Comparison of ENCODE assay signal across 19 mouse cellular contexts in genomic region chr2:135409418-135410097, GRCm38 (mm10).
DNase-seq lines count a peak whose midpoint lies in the region; ATAC-seq and TF ChIP-seq lines count a peak whose summit lies in the region.
"Had no signal": no experiment of that assay in that cellular context is flagged by ENCODE, and none has a peak within 500 bp of the region (broad histone marks: within the 10 kb centered on the region; RNA-seq: fewer than 3 reads in every experiment).

No protein-coding gene starts in this region.

- WGBS in forebrain, embryonic 10.5 days, result 34% methylated on average over 5 of the region's 5 CpGs
- 18% methylated on average over 5 of the region's 5 CpGs for WGBS in forebrain, embryonic 11.5 days
- 36% methylated on average over 5 of the region's 5 CpGs for WGBS in heart, embryonic 15.5 days
- 31% methylated on average over 5 of the region's 5 CpGs for WGBS in midbrain, embryonic 11.5 days

- H3K4me1 ChIP-seq in forebrain, embryonic 10.5 days, result peaks cover 11% of the 10 kb centered on the region
- H3K4me1 ChIP-seq in forebrain, embryonic 11.5 days (replicated peaks; ENCODE audit: control insufficient read depth, insufficient read depth, low read length), result 0 out of 2 replicates have a peak, but pooled peaks cover 2% of the 10 kb centered on the region
- H3K4me1 ChIP-seq in heart, embryonic 15.5 days (replicated peaks), result peaks cover 5% of the 10 kb centered on the region
- peaks cover 3% of the 10 kb centered on the region for H3K4me1 ChIP-seq in midbrain, embryonic 11.5 days (ENCODE audit: control insufficient read depth, insufficient read depth, low read length)
- H3K4me1 ChIP-seq: embryonic facial prominence, embryonic 15.5 days; hindbrain, embryonic 15.5 days; limb, embryonic 10.5 days had no signal

- no peak overlapping the region for H3K4me3 ChIP-seq in forebrain, embryonic 10.5 days
- no peak overlapping the region for H3K4me3 ChIP-seq in forebrain, embryonic 11.5 days (ENCODE audit: low read depth, low read length)
- no peak overlapping the region for H3K4me3 ChIP-seq in heart, embryonic 15.5 days
- no peak overlapping the region for H3K4me3 ChIP-seq in midbrain, embryonic 11.5 days (ENCODE audit: low read depth, low read length)
- H3K4me3 ChIP-seq: embryonic facial prominence, embryonic 15.5 days; hindbrain, embryonic 15.5 days; limb, embryonic 10.5 days had no signal

- H3K4me2 ChIP-seq in forebrain, embryonic 11.5 days (ENCODE audit: low read depth, low read length, severe bottlenecking), result no peak overlapping the region
- H3K4me2 ChIP-seq in heart, embryonic 15.5 days, result no peak overlapping the region; the same call in 1 of the 2 replicates
- H3K4me2 ChIP-seq in midbrain, embryonic 11.5 days, result no peak overlapping the region
- H3K4me2 ChIP-seq: embryonic facial prominence, embryonic 15.5 days; hindbrain, embryonic 15.5 days; liver, embryonic 11.5 days had no signal

- no peaks in the 10 kb centered on the region for H3K9me3 ChIP-seq in forebrain, embryonic 10.5 days
- no peaks in the 10 kb centered on the region for H3K9me3 ChIP-seq in forebrain, embryonic 11.5 days (ENCODE audit: control insufficient read depth, low read length)
- no peaks in the 10 kb centered on the region for H3K9me3 ChIP-seq in heart, embryonic 15.5 days (replicated peaks)
- no peaks in the 10 kb centered on the region for H3K9me3 ChIP-seq in midbrain, embryonic 11.5 days (ENCODE audit: control insufficient read depth, low read length)
- H3K9me3 ChIP-seq: embryonic facial prominence, embryonic 15.5 days; hindbrain, embryonic 15.5 days; limb, embryonic 10.5 days had no signal

- 0 out of 2 replicates have a peak overlapping the region, but pooled peaks have one; percentile 12 for H3K27ac ChIP-seq in forebrain, embryonic 10.5 days
- H3K27ac ChIP-seq in forebrain, embryonic 11.5 days (ENCODE audit: low read depth, low read length), result no peak overlapping the region
- peak overlapping the region; percentile 72 for H3K27ac ChIP-seq in heart, embryonic 15.5 days
- no peak overlapping the region; the same call in 1 of the 2 replicates for H3K27ac ChIP-seq in midbrain, embryonic 11.5 days (ENCODE audit: low read depth, low read length)
- H3K27ac ChIP-seq: embryonic facial prominence, embryonic 15.5 days; hindbrain, embryonic 15.5 days; limb, embryonic 10.5 days had no signal

- TF ChIP-seq POLR2A in brain, embryonic 14.5 days (IDR thresholded peaks at IDR 0.05; ENCODE audit: borderline replicate concordance, extremely low read depth, insufficient read depth, insufficient read length, poor library complexity, severe bottlenecking), result no peak

- DNase-seq in forebrain, embryonic 10.5 days (ENCODE audit: extremely low spot score, low spot score), result no peak
- DNase-seq in forebrain, embryonic 11.5 days (ENCODE audit: low spot score), result no peak
- DNase-seq in heart, adult 8-10 months (ENCODE audit: low spot score), result no peak
- DNase-seq in brain, embryonic 14.5 days (ENCODE audit: low read depth), result peak; percentile 56
- no peak for DNase-seq in midbrain, embryonic 11.5 days (ENCODE audit: low spot score, missing footprints)
- DNase-seq in gastrocnemius, postnatal 14 days, result no peak
- no peak for DNase-seq in lung, postnatal 14 days
- DNase-seq: cerebellum, postnatal 10 days; embryo, embryonic 11 days; kidney, adult 2 months; kidney, postnatal 14 days; lung, adult 2 months; lung, postnatal 4 days; retina, postnatal 1 day had no signal

- no peak for TF ChIP-seq CTCF in brain, embryonic 14.5 days (IDR thresholded peaks at IDR 0.05; ENCODE audit: borderline replicate concordance, extremely low read depth, insufficient read depth, insufficient read length)

- no peaks in the 10 kb centered on the region; the same call in 1 of the 2 replicates for H3K27me3 ChIP-seq in forebrain, embryonic 10.5 days (ENCODE audit: poor library complexity, severe bottlenecking)
- no peaks in the 10 kb centered on the region for H3K27me3 ChIP-seq in forebrain, embryonic 11.5 days (ENCODE audit: control insufficient read depth, insufficient read depth, low read length)
- no peaks in the 10 kb centered on the region for H3K27me3 ChIP-seq in heart, embryonic 15.5 days
- H3K27me3 ChIP-seq in midbrain, embryonic 11.5 days (ENCODE audit: control insufficient read depth, insufficient read depth, low read length), result no peaks in the 10 kb centered on the region
- H3K27me3 ChIP-seq: embryonic facial prominence, embryonic 15.5 days; hindbrain, embryonic 15.5 days had no signal

- intact Hi-C loops in gastrocnemius, postnatal 14 days (cut with DNase I; ENCODE audit: low total_unique reads), result no loop called here

- H3K9ac ChIP-seq in forebrain, embryonic 11.5 days (ENCODE audit: low read length), result no peak overlapping the region
- H3K9ac ChIP-seq in heart, embryonic 15.5 days, result no peak overlapping the region
- no peak overlapping the region for H3K9ac ChIP-seq in midbrain, embryonic 11.5 days (ENCODE audit: low read length)
- H3K9ac ChIP-seq: embryonic facial prominence, embryonic 15.5 days; hindbrain, embryonic 15.5 days had no signal

- no peak for ATAC-seq in forebrain, embryonic 11.5 days (replicated peaks; ENCODE audit: low FRiP score)
- 0 out of 2 replicates have a peak, but pooled peaks have one; percentile 58 for ATAC-seq in heart, embryonic 15.5 days (replicated peaks; ENCODE audit: insufficient number of reproducible peaks, insufficient read depth, low FRiP score, low read depth)
- peak; percentile 76; the same call in 1 of the 2 replicates for ATAC-seq in midbrain, embryonic 11.5 days (ENCODE audit: low FRiP score)

- no peaks in the 10 kb centered on the region for H3K36me3 ChIP-seq in forebrain, embryonic 10.5 days (replicated peaks)
- H3K36me3 ChIP-seq in forebrain, embryonic 11.5 days (ENCODE audit: control insufficient read depth, insufficient read depth, low read length), result no peaks in the 10 kb centered on the region
- no peaks in the 10 kb centered on the region for H3K36me3 ChIP-seq in heart, embryonic 15.5 days
- H3K36me3 ChIP-seq in midbrain, embryonic 11.5 days (ENCODE audit: control insufficient read depth, insufficient read depth, low read length), result no peaks in the 10 kb centered on the region
- H3K36me3 ChIP-seq: embryonic facial prominence, embryonic 15.5 days; hindbrain, embryonic 15.5 days; limb, embryonic 10.5 days had no signal

Comparison
In these comparisons a context has a peak if more than half of its experiments do, and no peak if none do; other contexts are left out.
1. H3K27ac ChIP-seq: peak in forebrain, embryonic 10.5 days (single experiment) and heart, embryonic 15.5 days (single experiment); none in forebrain, embryonic 11.5 days (single experiment) and midbrain, embryonic 11.5 days (single experiment).